Mouse (Mus musculus): ENCODE data around the gene 1110057P08Rik. TPM values are rescaled to one million over a fixed set of nuclear protein-coding genes. Genes with fewer than 3 reads are reported as not detected.
"Not testable (repeated sequence)": the region's sequence is repeated elsewhere in the genome, so short reads cannot be mapped to it uniquely, and the experiment has no call there.

Gene 1110057P08Rik
- not detected in 2 replicates for polyA plus RNA-seq (2012; ENCODE audit: insufficient read depth, insufficient read length, low replicate concordance, missing spikeins)

DNA sequence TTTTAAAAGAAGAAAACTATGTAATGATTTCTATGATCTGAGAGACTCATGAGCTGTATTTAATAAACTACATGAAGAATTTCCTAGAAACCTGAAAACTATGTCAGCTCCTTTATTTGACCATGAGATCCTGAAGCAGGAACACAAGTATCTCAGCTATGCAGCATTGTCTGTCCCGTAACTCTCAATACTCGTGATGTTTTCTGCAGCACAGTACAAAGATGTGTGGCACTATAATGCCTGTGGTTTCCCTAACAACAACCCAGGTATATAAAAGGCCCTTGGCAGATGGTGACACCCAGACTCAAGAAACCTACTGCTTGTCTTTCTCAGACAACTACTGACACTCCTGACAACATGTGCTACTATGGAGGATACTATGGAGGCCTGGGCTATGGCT is at the start of gene 1110057P08Rik:
1110057P08Rik (plus strand) TSS at position 301 of the 400 bp plus-strand sequence.
- no peaks in the 10 kb centered on the region for H3K4me1 ChIP-seq (ENCODE audit: control insufficient read depth, insufficient read depth, low read length)
- TF ChIP-seq POLR2A (IDR thresholded peaks at IDR 0.05; ENCODE audit: insufficient read depth, low read depth, low read length) (no peak), CTCF (IDR thresholded peaks at IDR 0.05; ENCODE audit: insufficient read depth, low read depth, low read length) (no peak)
- H3K4me3 ChIP-seq (ENCODE audit: insufficient read depth, low read depth, low read length), result no peak within 1 kb of the TSS
- H3K27ac ChIP-seq (ENCODE audit: insufficient read depth, low read depth, low read length), result no peak within 1 kb of the TSS
- WGBS, result 87% methylated on average over 2 of the region's 2 CpGs

GRCm38 (mm10) chr16:89140551-89140950 is 34.0 kb upstream of the 1110057P08Rik start, which contains the start of gene Gm6358:
Gene Gm6358 (plus strand): TSS chr16:89140851.
- 100% methylated on average over 1 of the region's 1 CpGs for WGBS
- H3K4me1 ChIP-seq (ENCODE audit: control insufficient read depth, insufficient read depth, low read length), result no peaks in the 10 kb centered on the region
- no peak for TF ChIP-seq CTCF (IDR thresholded peaks at IDR 0.05; ENCODE audit: insufficient read depth, low read depth, low read length)
- TF ChIP-seq POLR2A (IDR thresholded peaks at IDR 0.05; ENCODE audit: insufficient read depth, low read depth, low read length), result no peak

GRCm38 (mm10) chr16:89150786-89151185 is 23.7 kb upstream of the 1110057P08Rik start, which contains the start of gene Gm10061:
Gene Gm10061 (plus strand): TSS chr16:89151086.
- Histone ChIP-seq H3K4me3 (ENCODE audit: insufficient read depth, low read depth, low read length) (no peak within 1 kb of the TSS), H3K4me1 (ENCODE audit: control insufficient read depth, insufficient read depth, low read length) (no peaks in the 10 kb centered on the region), H3K27ac (ENCODE audit: insufficient read depth, low read depth, low read length) (no peak within 1 kb of the TSS)
- TF ChIP-seq POLR2A (IDR thresholded peaks at IDR 0.05; ENCODE audit: insufficient read depth, low read depth, low read length), result no peak
- TF ChIP-seq CTCF (IDR thresholded peaks at IDR 0.05; ENCODE audit: insufficient read depth, low read depth, low read length), result no peak
- WGBS, result 98% methylated on average over 1 of the region's 1 CpGs

More at GRCm38 (mm10) chr16:89140551-89140950, 34.0 kb upstream of the 1110057P08Rik start, which contains the start of gene Gm6358:
- Histone ChIP-seq H3K27ac (ENCODE audit: insufficient read depth, low read depth, low read length) (no peak within 1 kb of the TSS), H3K4me3 (ENCODE audit: insufficient read depth, low read depth, low read length) (no peak within 1 kb of the TSS)

DNA sequence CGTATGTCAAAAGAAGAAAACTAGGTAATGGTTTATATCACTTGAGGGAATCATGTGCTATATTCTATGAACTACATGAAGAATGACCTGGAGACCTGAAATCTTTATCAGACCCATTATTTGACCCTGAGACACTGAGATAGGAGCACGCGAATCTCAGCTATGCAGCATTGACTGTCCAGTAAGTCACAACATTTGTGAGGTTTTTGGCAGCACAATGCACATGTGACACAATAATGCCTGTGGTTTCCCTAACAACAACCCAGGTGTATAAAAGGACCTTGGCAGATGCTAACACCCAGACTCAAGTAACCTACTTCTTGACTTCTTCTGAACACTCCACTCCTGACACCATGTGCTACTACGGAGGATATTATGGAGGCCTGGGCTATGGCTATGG is 16.9 kb upstream of the 1110057P08Rik start, which contains the start of gene Gm9789:
Gm9789 (plus strand) TSS at position 301 of the 400 bp plus-strand sequence.
- no peaks in the 10 kb centered on the region for H3K4me1 ChIP-seq (ENCODE audit: control insufficient read depth, insufficient read depth, low read length)
- TF ChIP-seq CTCF (IDR thresholded peaks at IDR 0.05; ENCODE audit: insufficient read depth, low read depth, low read length) (no peak), POLR2A (IDR thresholded peaks at IDR 0.05; ENCODE audit: insufficient read depth, low read depth, low read length) (no peak)
- 91% methylated on average over 4 of the region's 4 CpGs for WGBS
- H3K4me3 ChIP-seq (ENCODE audit: insufficient read depth, low read depth, low read length), result no peak within 1 kb of the TSS
- H3K27ac ChIP-seq (ENCODE audit: insufficient read depth, low read depth, low read length), result no peak within 1 kb of the TSS

DNA sequence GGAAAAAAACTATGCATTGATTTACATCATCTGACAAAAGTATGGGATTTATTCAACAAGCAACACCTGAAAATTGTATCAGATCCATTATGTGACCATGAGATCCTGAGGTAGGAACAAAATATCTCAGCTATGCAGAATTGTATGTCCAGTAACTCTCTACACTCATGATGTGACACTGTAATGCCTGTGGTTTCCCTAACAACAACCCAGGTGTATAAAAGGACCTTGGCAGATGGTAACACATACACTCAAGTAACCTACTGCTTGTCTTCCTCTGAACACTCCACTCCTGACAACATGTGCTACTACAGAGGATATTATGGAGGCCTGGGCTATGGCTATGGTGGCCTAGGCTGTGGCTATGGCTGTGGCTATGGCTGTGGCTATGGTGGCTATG is 5.3 kb upstream of the 1110057P08Rik start, which contains the start of gene Gm7735:
Gm7735 (plus strand) TSS at position 301 of the 400 bp plus-strand sequence.
- H3K4me1 ChIP-seq (ENCODE audit: control insufficient read depth, insufficient read depth, low read length); H3K27ac ChIP-seq (ENCODE audit: insufficient read depth, low read depth, low read length); H3K4me3 ChIP-seq (ENCODE audit: insufficient read depth, low read depth, low read length): not testable (repeated sequence)

DNA sequence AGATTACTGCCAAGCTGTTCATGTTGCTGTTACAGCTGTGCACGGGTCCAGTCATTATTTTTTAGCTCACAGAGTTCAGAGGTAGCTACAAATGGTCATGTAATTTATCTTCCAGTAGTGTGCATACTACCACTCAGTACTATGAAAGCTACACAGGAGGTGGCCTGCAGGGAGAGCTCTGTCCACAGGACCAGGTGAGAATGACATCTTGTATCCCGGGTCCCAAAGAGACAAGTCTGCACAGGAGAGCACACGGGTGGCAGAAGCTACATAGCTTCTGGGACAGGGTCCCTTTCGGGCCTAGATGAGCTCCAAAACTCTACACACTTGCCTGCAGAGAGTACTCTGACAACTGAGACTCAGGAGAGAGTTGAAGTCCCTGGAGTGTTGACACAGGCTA is 14.1 kb downstream of the 1110057P08Rik start:
- no peaks in the 10 kb centered on the region for H3K4me1 ChIP-seq (ENCODE audit: control insufficient read depth, insufficient read depth, low read length)
- no peak for TF ChIP-seq CTCF (IDR thresholded peaks at IDR 0.05; ENCODE audit: insufficient read depth, low read depth, low read length)
- no peak for TF ChIP-seq POLR2A (IDR thresholded peaks at IDR 0.05; ENCODE audit: insufficient read depth, low read depth, low read length)
- 84% methylated on average over 4 of the region's 4 CpGs for WGBS
- no peak overlapping the region for H3K27ac ChIP-seq (ENCODE audit: insufficient read depth, low read depth, low read length)
- no peak overlapping the region for H3K4me3 ChIP-seq (ENCODE audit: insufficient read depth, low read depth, low read length)

DNA sequence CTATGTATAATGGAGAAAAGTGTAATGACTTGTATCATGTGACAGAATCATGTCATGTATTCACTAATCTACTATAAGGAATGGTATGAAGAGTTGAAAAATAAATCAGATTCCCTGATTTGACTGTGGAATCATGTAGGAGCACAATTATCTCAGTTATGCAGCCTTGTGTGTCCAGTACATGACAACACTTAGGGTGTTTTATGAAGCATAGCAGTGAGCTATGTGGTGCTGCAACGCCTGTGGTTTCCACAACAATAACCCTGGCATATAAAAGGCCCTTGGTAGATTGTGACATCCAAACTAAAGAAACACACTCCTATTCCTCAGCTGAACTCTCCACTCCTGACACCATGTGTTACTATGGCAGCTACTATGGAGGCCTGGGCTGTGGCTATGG is 31.0 kb downstream of the 1110057P08Rik start, which contains the start of gene Krtap20-2:
Krtap20-2 (plus strand) TSS at position 301 of the 400 bp plus-strand sequence.
- WGBS, result 72% methylated on average over 1 of the region's 1 CpGs
- no peak for TF ChIP-seq CTCF (IDR thresholded peaks at IDR 0.05; ENCODE audit: insufficient read depth, low read depth, low read length)
- no peak for TF ChIP-seq POLR2A (IDR thresholded peaks at IDR 0.05; ENCODE audit: insufficient read depth, low read depth, low read length)

More for the DNA sequence above, 31.0 kb downstream of the 1110057P08Rik start, which contains the start of gene Krtap20-2:
- no peaks in the 10 kb centered on the region for H3K4me1 ChIP-seq (ENCODE audit: control insufficient read depth, insufficient read depth, low read length)
- H3K4me3 ChIP-seq (ENCODE audit: insufficient read depth, low read depth, low read length), result no peak within 1 kb of the TSS
- no peak within 1 kb of the TSS for H3K27ac ChIP-seq (ENCODE audit: insufficient read depth, low read depth, low read length)

Other genes with a start within 250 kb of the 1110057P08Rik start
- gene Krtap19-9b, start 242.5 kb upstream of the 1110057P08Rik start, polyA plus RNA-seq (2012; ENCODE audit: insufficient read depth, insufficient read length, low replicate concordance, missing spikeins), result not detected in 2 replicates
- not detected in 2 replicates for gene Krtap16-3, start 211.9 kb upstream of the 1110057P08Rik start, polyA plus RNA-seq (2012; ENCODE audit: insufficient read depth, insufficient read length, low replicate concordance, missing spikeins)
- not detected in 2 replicates for gene Krtap22-2, start 164.0 kb upstream of the 1110057P08Rik start, polyA plus RNA-seq (2012; ENCODE audit: insufficient read depth, insufficient read length, low replicate concordance, missing spikeins)
- not detected in 2 replicates for gene Gm10229, start 159.5 kb upstream of the 1110057P08Rik start, polyA plus RNA-seq (2012; ENCODE audit: insufficient read depth, insufficient read length, low replicate concordance, missing spikeins)
- gene Krtap6-1, start 143.0 kb upstream of the 1110057P08Rik start, polyA plus RNA-seq (2012; ENCODE audit: insufficient read depth, insufficient read length, low replicate concordance, missing spikeins), result not detected in 2 replicates
- gene Gm10228, start 133.3 kb upstream of the 1110057P08Rik start, polyA plus RNA-seq (2012; ENCODE audit: insufficient read depth, insufficient read length, low replicate concordance, missing spikeins), result not detected in 2 replicates
- gene Krtap6-5, start 126.9 kb upstream of the 1110057P08Rik start, polyA plus RNA-seq (2012; ENCODE audit: insufficient read depth, insufficient read length, low replicate concordance, missing spikeins), result not detected in 2 replicates
- gene 1110025L11Rik, start 110.7 kb upstream of the 1110057P08Rik start, polyA plus RNA-seq (2012; ENCODE audit: insufficient read depth, insufficient read length, low replicate concordance, missing spikeins), result not detected in 2 replicates
- not detected in 2 replicates for gene Krtap6-3, start 90.7 kb upstream of the 1110057P08Rik start, polyA plus RNA-seq (2012; ENCODE audit: insufficient read depth, insufficient read length, low replicate concordance, missing spikeins)
- gene Gm6358, start 33.9 kb upstream of the 1110057P08Rik start, polyA plus RNA-seq (2012; ENCODE audit: insufficient read depth, insufficient read length, low replicate concordance, missing spikeins), result not detected in 2 replicates
- gene Gm10061, start 23.6 kb upstream of the 1110057P08Rik start, polyA plus RNA-seq (2012; ENCODE audit: insufficient read depth, insufficient read length, low replicate concordance, missing spikeins), result not detected in 2 replicates
- gene Gm9789, start 16.8 kb upstream of the 1110057P08Rik start, polyA plus RNA-seq (2012; ENCODE audit: insufficient read depth, insufficient read length, low replicate concordance, missing spikeins), result not detected in 2 replicates
- not detected in 2 replicates for gene Gm7735, start 5.2 kb upstream of the 1110057P08Rik start, polyA plus RNA-seq (2012; ENCODE audit: insufficient read depth, insufficient read length, low replicate concordance, missing spikeins)
- gene Krtap20-2, start 31.1 kb downstream of the 1110057P08Rik start, polyA plus RNA-seq (2012; ENCODE audit: insufficient read depth, insufficient read length, low replicate concordance, missing spikeins), result not detected in 2 replicates
- not detected in 2 replicates for gene Krtap21-1, start 229.1 kb downstream of the 1110057P08Rik start, polyA plus RNA-seq (2012; ENCODE audit: insufficient read depth, insufficient read length, low replicate concordance, missing spikeins)
- not detected in 2 replicates for gene Krtap6-2, start 245.4 kb downstream of the 1110057P08Rik start, polyA plus RNA-seq (2012; ENCODE audit: insufficient read depth, insufficient read length, low replicate concordance, missing spikeins)